Mouse (Mus musculus) hematopoietic stem cell, adult 5-6 weeks (primary cell): Measurements from ENCODE around the gene Trdn. TPM values are rescaled to one million over a fixed set of nuclear protein-coding genes. Genes with fewer than 3 reads are reported as not detected.

Experiments used
- ATAC-seq, 2 experiments: fragments of 125-278 bp in 1 of 2; replicated peaks in 1 of 2; 2 replicates each; pipeline ENCODE4 v1.8.0; 2016 to 2017; ENCODE audit warnings: inconsistent platforms in 2 of 2, mild to moderate bottlenecking in 2 of 2, moderate number of reproducible peaks in 2 of 2, low read depth in 1 of 2, moderate TSS enrichment in 1 of 2; ENCODE audit not compliant: low FRiP score in 2 of 2, poor library complexity in 2 of 2, severe bottlenecking in 2 of 2, insufficient read depth in 1 of 2, low TSS enrichment in 1 of 2
- total RNA-seq: library from RNA; stranded (forward); fragments of 172-1452, 232-1000 nt; gene quantifications from 2 replicates; pipeline ENCODE4 v1.2.3, GENCODE M21; 2017

Gene Trdn
- total RNA-seq: not detected in 2 replicates

DNA sequence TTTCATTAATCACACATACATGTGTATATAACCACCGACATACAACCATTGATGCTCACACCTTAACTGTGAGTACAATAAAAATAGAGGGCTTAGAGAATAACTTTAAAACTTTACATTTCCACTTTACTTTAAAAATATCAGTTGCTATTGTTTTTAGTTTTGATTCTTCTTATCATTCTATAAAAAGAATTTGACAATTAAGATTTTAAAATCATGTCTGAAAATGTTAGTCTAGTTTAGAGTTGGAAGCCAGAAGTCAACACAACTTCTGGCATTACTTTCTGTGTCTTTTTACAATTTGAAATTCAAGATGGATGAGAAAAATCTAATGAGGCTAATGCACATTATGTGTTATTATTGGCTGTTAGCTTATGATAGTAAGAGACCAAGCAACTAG, at the start of gene Trdn:
Gene Trdn, plus strand, starts transcription at position 301 of the 400 bp plus-strand sequence.
- ATAC-seq: no peak

DNA sequence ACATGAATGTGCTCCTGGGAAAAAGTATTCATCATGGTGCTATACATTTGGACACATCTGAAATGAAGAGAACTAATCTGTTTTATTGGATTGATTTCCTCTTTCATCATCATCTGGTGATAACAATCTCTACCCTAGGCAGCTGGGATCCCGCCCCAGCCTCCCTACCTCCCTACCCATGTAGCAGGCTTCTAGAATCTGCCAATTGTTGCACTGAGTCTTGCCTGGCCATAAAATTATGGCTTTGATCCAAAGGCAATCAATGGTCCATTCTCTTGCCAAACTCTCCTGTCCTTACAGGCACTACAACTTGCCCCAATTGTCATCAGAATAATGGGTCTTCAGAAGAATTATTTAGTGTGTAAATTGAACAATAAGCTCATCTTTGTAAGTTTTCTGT, 19.6 kb upstream of the Trdn start:
- no peak for ATAC-seq

DNA sequence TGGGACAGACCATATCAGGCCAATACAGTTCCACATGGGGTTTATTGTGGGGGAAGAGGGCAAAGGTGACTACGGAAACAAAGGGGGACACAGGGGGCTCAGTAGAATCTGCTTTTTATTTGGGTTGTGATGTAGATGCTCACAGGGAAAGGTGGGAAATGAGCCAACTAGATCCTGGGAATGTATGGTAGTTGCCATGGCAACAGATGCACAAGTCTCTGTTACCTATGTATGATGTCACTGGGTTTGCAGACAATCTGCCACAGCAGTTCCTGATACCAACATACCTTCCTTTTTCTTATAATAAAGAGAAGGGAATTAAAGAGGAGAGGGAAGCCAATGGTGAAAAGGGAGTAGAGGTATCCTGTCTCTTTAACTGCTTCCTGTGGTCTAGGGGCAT, 14.8 kb upstream of the Trdn start:
- ATAC-seq: no peak

DNA sequence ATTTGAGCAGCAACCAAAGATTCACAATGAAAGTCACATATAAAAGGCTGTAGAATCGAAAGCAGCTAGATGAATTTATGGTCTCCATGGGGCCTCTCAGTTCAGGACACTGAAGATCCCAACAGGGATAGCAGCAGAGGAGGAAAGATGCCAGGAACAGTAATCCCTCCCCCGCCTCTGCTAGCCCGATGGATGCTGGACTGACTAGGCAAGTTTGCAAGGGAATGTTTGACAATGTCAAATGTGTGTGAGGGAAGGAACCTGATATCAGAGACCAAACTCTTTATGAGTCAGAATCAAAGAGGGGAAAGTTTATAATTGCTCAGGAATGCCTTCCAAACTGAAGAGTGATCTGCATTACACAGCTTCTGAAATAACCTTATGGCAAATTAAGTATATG, 7.2 kb upstream of the Trdn start:
- no peak for ATAC-seq

DNA sequence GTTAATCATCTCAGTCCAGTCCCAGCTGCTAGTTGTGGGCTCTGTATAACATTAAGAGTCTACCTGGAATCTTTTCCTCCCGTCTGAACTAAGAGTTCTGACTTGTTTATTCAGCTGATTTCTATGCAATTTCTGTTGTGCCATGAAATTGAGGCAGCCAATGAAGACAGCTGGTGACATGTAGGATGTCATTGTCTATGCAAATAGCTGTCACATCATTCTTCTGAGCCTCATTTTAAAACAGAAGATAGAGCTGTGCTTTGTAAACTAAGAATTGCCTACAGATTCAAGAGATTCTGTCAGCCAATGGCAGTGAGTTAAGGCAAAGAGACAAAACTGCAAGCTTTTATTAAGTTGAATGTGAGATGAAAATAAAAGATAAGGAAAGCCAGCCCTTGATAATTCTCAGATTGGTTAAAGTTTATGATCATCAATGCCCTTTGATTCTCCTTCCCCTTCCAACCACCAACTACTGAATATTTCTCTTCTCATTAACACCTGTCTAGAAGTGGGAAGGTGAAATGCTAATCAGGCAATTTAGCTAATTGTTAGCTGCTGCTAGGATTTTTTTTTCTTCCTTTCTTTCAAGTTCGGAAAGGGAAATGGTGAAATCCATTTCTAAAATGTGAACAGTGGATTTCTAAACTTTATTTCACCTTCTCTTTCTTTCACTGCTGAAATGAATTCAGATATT, 1.9 kb downstream of the Trdn start:
- no peak for ATAC-seq

DNA sequence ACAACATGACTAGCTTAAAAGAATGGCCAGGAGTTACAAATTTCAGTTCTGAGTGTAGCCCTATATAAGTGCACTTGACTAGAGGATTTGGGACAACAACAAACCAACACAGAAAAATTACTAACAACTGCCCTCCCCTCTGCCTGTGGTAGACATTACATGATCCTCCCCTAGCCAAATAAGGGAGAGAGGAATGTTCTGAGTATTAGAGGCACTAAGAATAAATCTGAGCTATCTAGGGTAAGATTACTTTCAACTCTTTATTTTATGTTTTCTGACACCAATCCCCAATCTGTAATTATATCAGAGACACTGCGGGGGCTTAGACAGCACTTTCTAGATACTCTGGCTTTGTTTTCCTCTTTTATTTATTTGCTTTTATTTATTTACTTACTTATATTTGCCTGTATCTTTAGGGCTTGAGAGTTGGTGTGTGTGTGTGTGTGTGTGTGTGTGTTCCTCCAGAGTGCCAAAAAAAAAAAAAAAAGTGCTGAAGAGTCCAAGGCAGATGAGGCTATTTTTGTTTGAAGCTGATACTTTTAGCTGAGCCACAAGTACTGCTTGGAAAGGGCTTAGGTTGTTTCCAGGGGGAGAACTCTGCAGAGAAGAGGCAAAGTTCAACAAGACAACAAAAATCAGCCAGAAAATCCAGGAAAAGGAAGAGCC, 2.7 kb downstream of the Trdn start:
- ATAC-seq: no peak

DNA sequence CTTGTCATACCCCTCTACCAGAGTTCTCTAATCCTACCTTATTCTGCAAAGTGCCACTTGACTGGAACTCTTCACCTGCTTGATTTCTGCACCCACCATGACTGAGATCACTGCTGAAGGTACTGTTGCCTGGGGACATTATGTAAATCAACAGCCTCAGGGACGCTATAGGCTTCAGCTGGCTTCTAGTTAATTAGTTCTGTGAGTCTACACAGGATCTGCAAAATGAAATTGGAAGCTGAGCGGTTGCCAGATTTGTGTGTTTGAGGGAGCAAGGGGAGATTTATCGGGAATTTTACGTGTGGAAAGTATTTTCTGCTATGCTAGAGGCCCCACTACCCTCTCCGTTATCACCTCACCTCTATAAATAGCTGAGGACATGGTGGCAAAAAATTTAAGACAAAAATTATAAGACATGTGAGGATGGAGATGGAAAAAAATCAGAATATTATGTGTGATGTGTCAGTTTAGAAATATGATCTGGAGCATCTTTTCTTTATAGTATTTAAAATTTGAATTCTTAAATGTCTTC, 3.3 kb downstream of the Trdn start:
- ATAC-seq: no peak

DNA sequence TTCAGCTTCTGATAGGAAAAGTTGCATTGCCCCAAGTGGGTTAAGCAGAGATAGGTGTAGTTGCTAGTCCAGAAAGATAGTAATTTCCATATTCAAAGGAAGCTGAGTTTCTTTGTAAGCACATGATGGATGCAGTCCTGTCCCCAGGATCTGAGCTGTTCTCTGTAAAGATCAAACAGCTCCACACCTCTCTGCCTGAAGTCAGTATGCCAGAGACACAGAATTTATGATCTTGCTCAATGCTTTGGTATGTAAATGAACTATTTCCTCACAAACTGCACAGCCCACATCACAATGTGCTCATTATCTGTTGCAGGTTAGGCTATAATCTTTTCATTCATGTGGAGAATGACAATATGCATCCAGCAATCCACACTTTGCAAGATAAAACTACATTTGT, 8.0 kb downstream of the Trdn start:
- ATAC-seq: no peak

DNA sequence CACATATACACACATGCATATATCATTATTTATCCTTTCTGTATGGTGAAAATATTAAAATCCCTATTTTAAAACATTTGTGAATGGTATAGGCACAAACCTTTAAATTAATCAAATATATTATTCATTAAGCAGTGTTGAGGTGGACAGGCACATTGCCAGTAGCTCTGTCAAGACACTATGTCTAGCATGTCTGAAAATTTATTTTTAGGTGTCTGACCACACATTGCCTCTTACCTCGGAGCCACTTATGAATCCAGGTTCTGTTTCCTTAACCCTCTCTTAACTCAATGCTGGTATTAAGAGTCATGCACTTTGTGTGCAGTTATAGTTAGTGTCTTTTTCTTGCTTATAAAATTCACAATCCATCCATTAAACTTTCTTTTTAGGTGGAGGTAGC, 12.0 kb downstream of the Trdn start:
- no peak for ATAC-seq

DNA sequence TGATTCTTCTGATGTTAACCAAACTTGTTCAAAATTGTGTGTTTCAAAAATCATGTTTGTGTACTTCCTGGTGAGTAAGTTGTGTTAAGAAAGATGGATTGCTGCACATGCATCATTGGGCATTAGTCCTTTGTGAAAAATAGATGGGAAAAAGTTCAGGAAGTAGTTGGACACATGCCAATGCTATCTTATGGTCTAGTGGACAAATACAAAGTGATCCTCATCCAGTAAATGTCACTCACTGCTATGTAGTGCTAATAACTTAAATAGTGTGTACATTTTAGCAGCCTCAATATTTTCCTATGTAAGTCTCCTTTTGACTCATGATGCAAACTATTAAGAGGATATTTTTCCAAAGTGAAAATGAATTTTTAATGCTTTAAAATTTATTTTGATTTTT, 27.6 kb downstream of the Trdn start:
- ATAC-seq: no peak

DNA sequence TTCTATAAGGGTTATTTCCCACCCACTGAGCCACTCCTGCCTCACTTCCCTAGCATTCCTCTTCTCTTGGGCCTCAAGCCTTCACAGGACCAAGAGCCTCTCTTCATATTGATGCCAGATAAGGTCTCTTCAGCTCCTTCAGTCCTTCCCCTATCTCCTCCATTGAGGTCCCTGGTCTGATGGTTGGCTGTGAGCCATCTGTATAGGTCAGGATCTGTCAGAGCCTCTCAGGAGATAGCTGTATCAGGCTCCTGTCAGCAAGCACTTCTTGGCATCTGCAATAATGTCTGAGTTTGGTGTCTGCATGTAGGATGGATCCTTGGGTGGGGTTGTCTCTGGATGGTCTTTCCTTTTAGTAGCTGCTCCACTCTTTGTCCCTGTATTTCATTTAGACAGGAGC, 42.7 kb downstream of the Trdn start:
- ATAC-seq: no peak

DNA sequence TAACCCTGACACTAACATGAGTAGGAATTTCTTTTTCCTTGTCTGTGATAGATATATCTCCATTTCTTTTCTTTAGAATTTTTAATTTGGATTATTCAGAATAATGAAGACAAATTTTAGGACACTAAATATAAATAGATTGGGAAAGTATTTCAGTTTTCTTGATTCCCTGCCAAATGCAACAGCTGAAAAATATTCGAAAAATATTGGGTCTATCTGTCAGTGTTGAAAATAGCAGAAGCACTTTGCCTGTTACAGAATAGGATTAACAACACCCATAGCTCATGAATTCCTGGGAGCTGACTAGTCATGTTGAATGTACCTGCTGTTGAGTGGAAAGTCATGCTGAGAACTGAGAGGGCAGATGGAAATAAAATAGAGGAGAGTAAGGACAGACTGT, 64.6 kb downstream of the Trdn start:
- ATAC-seq: no peak

DNA sequence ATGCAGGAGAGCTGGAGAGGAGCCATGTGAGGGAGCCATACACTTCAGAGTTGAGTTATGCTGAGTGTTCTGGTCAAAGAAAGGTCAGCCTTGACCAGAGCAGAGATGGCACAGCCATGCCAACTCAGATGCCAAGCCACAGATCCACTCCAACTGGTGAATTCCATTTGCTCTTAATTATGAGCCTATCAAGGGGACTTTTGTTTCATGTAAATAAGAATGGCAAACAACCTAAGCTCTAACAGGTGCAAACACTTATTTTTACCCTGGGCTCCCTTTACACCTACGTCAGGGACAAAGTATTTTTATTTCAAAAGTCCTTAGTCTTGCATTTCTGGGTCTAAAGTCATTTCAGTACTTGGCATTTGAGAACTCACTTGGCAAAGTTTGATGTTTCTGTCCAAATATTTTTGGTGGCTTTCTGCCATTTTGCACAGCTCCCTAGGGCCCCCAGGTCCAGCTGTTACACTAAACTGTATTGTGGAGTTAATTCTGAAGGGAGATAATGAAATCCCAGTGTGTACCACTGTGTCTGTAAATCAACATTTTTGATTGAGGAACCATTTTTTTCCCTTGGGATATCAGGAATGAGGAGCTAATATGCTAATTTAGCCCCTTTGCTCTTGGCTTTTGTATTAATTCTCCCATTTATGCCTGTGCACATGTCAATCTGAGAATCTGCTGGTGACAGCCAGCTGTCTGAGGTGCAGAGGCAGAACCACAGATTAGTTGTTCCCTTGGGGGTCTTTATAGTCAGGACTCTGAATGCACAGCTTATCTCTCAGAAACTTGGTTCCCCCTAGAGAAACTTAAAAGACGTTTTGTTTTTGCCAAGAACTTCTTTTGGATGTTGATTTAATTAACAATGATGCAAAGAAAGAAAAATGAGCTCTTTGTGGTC, 99.6 kb downstream of the Trdn start:
- ATAC-seq: no peak

DNA sequence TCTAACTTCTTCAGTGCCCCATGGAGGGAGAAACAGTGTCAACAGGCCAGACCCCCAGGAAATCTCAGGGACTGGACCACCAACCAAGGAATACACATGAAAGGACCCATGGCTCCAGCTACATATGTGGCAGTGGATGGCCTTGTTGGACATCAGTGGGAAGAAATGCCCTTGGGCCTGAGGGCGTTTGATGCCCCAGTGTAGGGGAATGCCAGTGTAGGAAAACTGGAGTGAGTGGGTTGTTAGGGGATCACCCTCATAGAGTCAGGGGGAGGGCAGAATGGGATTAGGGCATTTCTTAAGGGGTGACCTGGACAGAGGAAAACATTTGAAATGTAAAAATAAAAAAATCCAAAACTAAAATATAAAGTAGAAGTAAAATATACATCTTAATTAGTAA, 108.7 kb downstream of the Trdn start:
- no peak for ATAC-seq

DNA sequence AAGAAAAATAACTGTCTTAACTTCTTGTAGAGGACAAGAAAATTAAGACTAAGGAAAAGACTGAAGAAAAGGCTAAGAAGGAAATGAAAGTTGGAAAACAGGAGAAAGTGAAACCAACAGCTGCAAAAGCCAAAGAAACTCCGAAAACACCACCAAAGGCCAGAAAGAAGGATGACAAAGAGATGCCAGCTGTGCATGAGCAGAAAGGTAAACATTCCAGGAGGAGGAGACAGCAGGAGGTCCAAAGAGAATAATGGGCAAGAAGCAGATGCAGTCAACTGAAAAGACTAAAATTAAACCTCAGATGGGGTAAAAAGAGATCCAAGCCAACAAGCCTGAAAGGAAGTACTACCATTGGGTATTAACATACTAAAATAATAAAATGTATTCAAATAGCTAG, 115.6 kb downstream of the Trdn start:
- no peak for ATAC-seq

DNA sequence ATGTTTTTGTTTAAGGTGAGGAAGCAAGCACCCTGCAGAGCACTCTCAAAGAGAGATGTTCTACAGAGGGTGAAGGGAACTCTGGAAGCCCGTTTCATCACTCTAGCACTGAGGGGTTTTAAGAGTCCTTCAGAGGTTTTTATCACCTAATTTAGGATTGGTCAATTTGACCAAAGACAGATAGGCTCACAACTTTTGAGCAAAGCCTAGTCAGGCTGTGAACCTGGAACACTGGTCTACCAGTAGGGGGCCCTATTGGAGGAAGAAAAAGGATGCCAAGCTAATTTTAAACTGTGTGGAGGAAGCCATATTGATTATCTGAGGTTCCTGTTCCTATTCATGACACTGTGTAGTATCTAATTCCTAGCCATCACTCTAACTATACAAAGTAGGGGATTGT, 117.9 kb downstream of the Trdn start:
- no peak for ATAC-seq

DNA sequence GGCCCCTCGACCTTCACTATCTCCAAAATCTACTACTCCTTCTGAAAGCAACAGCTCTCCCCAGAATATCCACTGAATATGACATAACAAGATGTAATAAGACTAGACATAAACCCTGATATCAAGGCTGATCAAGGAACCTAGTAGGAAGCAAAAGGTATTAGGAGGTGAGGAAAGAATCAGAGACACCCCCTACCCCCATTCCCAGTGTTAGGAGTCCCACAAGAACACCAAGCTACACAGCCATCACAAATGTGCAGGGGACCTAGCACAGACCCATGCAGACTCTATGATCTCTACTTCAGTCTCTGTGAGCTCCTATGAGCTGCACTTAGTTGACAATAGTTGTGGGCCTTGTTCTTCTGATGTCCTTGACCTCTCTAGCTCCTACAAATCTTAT, 130.1 kb downstream of the Trdn start:
- no peak for ATAC-seq

DNA sequence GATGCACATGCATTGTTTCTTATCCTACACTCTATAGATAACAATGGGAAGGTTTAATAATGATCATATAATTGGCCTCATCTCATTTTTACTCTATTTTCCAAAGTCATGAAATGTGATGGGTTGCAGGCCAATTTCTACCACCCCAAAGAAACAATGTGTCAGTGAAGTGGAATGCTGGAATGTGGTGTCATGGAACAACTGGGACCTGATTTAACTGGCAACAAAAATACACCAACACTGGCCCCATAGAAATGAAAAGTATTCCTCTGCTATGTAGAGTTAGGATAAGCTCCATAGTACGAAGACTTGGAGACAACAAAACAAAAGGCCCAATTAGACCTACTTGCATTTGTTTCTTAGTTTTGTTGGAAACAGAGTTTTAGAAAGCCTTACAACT, 173.6 kb downstream of the Trdn start:
- ATAC-seq: no peak
